Mouse (Mus musculus) liver, embryonic 11.5 days (tissue): ENCODE results near the gene R3hcc1l. TPM values are rescaled to one million over a fixed set of nuclear protein-coding genes. Genes with fewer than 3 reads are reported as not detected.

Source experiments
- ATAC-seq: fragments of 200-750 bp; cut with Nextera tagmentation; replicated peaks from 2 replicates; pipeline ENCODE4 v1.8.0; 2017; ENCODE audit warnings: moderate number of reproducible peaks, mild to moderate bottlenecking, moderate TSS enrichment, moderate library complexity; ENCODE audit not compliant: low FRiP score
- DNase-seq: peaks from one replicate; pipeline ENCODE4 v3.0.0-alpha.2; 2017; ENCODE audit warnings: low spot score
- H3K27ac ChIP-seq: fragments of 300-500 bp; sonication (generic); 2 replicates; pipeline ENCODE4 v1.5.1; 2014; ENCODE audit warnings: mild to moderate bottlenecking, low read depth, low read length, control low read depth
- H3K27me3 ChIP-seq: fragments of 300-500 bp; sonication (generic); replicated peaks from 2 replicates; pipeline ENCODE4 v1.6.1; 2014; ENCODE audit warnings: low read length, mixed read lengths; ENCODE audit not compliant: control insufficient read depth, insufficient read depth
- H3K36me3 ChIP-seq: fragments of 300-500 bp; sonication (generic); 2 replicates; pipeline ENCODE4 v1.6.1; 2014; ENCODE audit warnings: mild to moderate bottlenecking, low read length, moderate library complexity, mixed read lengths; ENCODE audit not compliant: control insufficient read depth, insufficient read depth
- H3K4me1 ChIP-seq: fragments of 300-500 bp; sonication (generic); replicated peaks from 2 replicates; pipeline ENCODE4 v1.6.1; 2014; ENCODE audit warnings: low read length, mixed read lengths; ENCODE audit not compliant: control insufficient read depth, insufficient read depth
- H3K4me2 ChIP-seq: fragments of 300-500 bp; sonication (generic); 2 replicates; pipeline ENCODE4 v1.6.1; 2014; ENCODE audit warnings: mild to moderate bottlenecking, control low read depth, moderate library complexity
- H3K4me3 ChIP-seq: fragments of 300-500 bp; sonication (generic); 2 replicates; pipeline ENCODE4 v1.5.1; 2014; ENCODE audit warnings: low read depth, low read length, control low read depth
- H3K9ac ChIP-seq: fragments of 300-500 bp; sonication (generic); 2 replicates; pipeline ENCODE4 v1.6.1; 2014; ENCODE audit warnings: low read depth, low read length, control low read depth
- H3K9me3 ChIP-seq: fragments of 300-500 bp; sonication (generic); 2 replicates; pipeline ENCODE4 v1.6.1; 2016; ENCODE audit warnings: low read length, inconsistent platforms, mixed read lengths; ENCODE audit not compliant: control insufficient read depth
- WGBS: fragments of 180-500 bp; shearing (Covaris S2); extraction: QIAGEN DNeasy Blood & Tissue Kit; methylation state at CpG from one replicate; pipeline ENCODE4 v1.1.7; 2014; 5-methylcytosine and 5-hydroxymethylcytosine counted together
- polyA plus RNA-seq: library from polyadenylated mRNA; unstranded; fragments of >200 nt; fragmentation: Nextera tagmentation; extraction: Ambion mirVana; gene quantifications from 2 replicates; pipeline ENCODE4 v1.2.1, GENCODE M21; 2014

The R3hcc1l gene
- polyA plus RNA-seq, 1 experiment from 2014 or later, result 20.8 TPM

DNA sequence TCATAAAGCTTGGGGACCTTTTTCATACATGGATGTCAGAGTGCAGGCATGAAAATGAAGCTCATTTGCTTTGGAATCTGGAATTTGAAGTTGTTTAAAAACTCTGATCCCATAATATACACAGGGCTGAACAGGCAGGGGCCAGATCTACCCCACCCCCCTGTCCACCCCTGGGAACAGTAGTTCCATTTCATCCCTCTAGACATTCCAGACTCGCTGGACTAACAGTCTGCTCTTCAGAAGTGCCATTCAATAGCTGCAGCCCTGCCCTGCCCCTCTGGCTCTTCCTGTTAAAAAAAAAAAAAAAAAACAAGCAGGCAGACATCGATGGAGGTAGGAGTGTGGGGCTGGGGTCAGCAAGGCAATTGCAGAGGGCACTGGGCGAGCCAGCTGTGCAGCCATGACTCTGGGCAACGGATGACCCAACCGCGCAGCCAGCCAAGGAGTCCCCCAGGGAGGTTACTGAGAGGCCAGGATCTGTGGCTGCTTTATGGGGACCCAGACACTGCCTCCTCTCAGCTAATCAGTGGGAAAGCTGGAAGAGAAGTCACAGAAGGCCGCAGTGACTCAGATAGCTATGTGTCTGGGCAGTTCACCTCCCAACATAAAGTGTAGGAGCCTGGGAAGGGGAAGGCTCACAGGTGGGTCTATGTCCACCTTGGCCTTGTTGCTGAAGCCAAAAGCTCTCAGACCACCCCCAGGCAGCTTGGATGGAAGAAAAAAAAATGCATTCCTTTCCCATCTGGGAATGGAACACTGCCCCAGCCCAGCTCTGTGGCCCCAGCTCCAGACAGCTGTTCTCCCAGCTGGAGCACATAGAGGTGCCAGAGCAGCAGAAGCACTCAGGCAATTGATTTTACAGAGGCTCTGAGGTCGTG, 120.3 kb downstream of the R3hcc1l start:
- H3K4me1 ChIP-seq, result no peaks in the 10 kb centered on the region
- H3K9ac ChIP-seq, result no peak overlapping the region
- 56% methylated on average over 8 of the region's 8 CpGs for WGBS
- no peak overlapping the region for H3K4me2 ChIP-seq
- no peaks in the 10 kb centered on the region for H3K36me3 ChIP-seq
- H3K27ac ChIP-seq, result no peak overlapping the region
- H3K27me3 ChIP-seq, result no peaks in the 10 kb centered on the region
- no peaks in the 10 kb centered on the region for H3K9me3 ChIP-seq
- no peak overlapping the region for H3K4me3 ChIP-seq
- DNase-seq, result no peak
- ATAC-seq, result no peak

DNA sequence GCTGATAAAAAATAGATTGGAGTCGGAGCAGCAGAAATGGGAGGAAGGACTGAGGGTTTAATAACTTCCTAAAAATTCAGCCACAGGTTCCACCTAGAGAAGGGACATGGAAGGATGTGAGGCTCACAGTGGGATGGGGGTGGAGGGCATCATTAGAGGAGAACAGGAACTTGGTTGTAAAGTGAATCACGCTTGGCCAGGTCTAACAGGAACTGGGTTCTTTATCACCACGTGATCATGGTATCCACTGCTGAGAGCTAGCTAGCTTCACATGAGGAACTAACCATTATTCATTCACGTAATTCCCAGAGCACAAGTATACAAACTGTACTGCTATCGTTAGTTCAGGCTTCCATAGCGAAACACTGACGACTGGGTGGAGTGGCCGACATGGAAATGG, 121.0 kb downstream of the R3hcc1l start:
- Histone ChIP-seq H3K27me3 (no peaks in the 10 kb centered on the region), H3K4me3 (no peak overlapping the region)
- 54% methylated on average over 8 of the region's 8 CpGs for WGBS

DNA sequence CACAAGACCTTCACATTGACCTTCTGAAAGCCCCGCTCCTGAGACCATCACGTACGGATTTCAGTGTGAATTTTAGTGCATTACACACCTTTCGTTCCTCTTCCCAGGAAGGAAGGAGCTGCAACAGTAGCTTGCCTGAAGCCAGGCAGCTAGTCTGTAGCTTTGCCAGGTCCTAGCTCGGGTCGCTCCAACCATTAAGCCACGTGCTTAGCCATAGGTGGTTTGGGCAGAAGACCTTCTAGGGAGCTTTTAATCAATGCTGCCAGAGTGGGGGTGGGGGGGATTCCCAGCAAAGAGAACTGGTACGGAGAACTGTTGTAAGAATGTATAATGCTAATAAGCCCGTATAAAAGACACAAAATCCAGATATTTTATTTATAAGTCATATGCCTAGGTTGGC, 121.7 kb downstream of the R3hcc1l start:
- WGBS, result 74% methylated on average over 9 of the region's 9 CpGs
- H3K27me3 ChIP-seq, result no peaks in the 10 kb centered on the region
- H3K4me1 ChIP-seq, result no peaks in the 10 kb centered on the region
- no peak overlapping the region for H3K9ac ChIP-seq
- H3K4me3 ChIP-seq, result no peak overlapping the region
- ATAC-seq (no peak), DNase-seq (no peak)
- no peak overlapping the region for H3K4me2 ChIP-seq
- no peaks in the 10 kb centered on the region for H3K36me3 ChIP-seq
- no peaks in the 10 kb centered on the region for H3K9me3 ChIP-seq
- no peak overlapping the region for H3K27ac ChIP-seq

More for the DNA sequence above, 121.0 kb downstream of the R3hcc1l start:
- ATAC-seq, result no peak
- H3K9me3 ChIP-seq, result no peaks in the 10 kb centered on the region
- H3K27ac ChIP-seq, result no peak overlapping the region
- no peak overlapping the region for H3K9ac ChIP-seq
- no peak for DNase-seq
- no peak overlapping the region for H3K4me2 ChIP-seq
- no peaks in the 10 kb centered on the region for H3K4me1 ChIP-seq
- no peaks in the 10 kb centered on the region for H3K36me3 ChIP-seq

Other genes starting within 250 kb of the R3hcc1l start
- gene Crtac1, start 87.0 kb upstream of the R3hcc1l start, polyA plus RNA-seq, result 0.06 and 0.10 TPM in 2 replicates
- 0.16 and 0.18 TPM in 2 replicates for gene Loxl4, start 94.1 kb downstream of the R3hcc1l start, polyA plus RNA-seq
- 1.1 and 1.2 TPM in 2 replicates for gene Pyroxd2, start 234.0 kb downstream of the R3hcc1l start, polyA plus RNA-seq